Mouse (Mus musculus) CD8-positive naive resting alpha-beta T cell, adult 2 months (primary cell): ENCODE measurements around the gene Pced1a.
A peak's percentile ranks its signal among the peaks of the same experiment; 100 is the strongest.

ENCODE experiments used
- DNase-seq, 2 experiments: peaks; one replicate each; pipeline ENCODE4 v3.0.0; 2022; ENCODE audit warnings: low read depth in 2 of 2, low spot score in 2 of 2

Gene Pced1a

DNA sequence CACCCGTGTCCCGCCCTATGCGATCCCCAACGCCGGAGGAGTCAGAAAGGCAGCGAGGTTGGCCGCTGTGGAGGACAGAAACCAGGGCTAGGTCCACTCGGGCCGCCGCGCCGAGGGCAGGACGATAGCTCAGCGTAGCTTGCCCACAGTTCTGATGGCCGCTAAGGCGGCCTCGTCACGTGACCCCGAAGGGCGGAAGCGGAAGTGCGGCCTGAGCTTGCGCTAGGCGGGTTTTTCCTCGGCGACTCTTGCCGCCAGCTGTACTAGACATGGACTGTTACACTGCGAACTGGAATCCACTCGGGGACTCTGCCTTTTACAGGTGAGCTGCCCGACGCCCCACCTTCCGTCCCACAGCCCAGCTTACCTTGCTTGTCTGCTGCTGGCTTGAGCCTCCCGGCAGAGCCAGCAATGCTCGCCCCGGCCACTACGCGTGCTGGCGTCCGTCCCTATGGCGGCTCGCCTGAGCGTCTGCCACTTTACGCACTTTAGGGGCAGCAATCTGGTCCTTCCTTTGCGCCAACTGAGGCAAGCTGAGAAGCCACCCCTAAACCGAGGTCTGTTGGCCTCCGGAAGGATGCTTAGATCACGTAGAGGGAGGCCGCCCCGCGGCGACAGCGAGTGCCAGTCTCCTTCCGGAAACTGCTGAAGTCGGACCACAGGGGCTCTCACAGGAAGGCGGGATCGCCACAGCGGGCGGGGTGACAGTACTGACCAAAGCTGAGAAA, at the start of gene Pced1a, which contains the start of gene Vps16:
Pced1a (minus strand) TSS at position 576 of the 728 bp plus-strand sequence.
Vps16 (plus strand) TSS at position 214 of the 728 bp plus-strand sequence.
- peak; percentile 85 to 90 for DNase-seq

DNA sequence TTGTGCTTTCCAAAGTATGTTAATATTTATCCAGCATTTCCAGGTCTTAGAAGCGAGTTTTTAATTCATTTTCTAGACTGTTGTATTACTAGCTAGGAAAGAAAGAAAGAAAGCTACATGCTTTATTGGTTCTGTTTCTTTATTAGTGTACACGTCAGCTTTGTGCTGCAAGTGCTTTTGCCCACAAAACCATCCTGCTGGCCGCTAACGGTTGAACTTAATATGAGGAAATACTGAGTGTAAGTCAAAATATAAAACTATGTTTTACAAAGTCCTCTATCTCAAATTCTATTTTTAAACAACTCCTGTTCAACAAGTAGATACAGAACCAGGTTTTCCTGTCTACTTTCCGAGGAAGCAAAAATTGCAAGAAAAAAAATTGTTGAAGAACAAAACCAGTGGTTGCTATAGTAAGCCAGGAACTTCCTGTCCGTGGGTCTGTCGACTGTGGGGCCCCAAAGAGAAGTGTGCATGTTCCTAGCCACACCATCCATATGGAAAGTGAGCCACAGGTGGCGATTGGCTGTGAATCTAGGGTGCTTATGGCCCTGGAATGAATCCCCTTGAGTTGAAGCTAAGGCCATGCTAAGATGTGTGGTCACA, 48.5 kb upstream of the Pced1a start:
- DNase-seq, result no peak

DNA sequence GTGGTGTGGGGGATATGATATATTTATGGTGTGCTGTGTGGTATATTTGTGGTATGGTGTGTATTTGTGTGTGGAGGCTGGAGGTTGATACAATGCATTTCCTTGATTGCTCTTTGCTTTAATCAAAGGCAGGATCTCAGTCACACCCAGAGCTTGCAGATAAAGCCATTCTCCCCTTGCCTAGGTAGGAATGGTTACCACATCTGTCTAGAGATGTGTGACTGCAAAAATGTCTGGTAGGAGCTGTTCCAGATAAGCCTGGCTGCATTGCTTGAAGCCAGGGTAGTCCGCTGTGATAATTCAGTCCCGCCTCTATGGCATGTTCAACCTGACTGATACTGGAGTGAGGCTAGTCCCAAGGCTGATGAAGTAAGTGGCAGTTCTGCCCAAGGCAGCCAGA, 45.4 kb upstream of the Pced1a start:
- no peak for DNase-seq

DNA sequence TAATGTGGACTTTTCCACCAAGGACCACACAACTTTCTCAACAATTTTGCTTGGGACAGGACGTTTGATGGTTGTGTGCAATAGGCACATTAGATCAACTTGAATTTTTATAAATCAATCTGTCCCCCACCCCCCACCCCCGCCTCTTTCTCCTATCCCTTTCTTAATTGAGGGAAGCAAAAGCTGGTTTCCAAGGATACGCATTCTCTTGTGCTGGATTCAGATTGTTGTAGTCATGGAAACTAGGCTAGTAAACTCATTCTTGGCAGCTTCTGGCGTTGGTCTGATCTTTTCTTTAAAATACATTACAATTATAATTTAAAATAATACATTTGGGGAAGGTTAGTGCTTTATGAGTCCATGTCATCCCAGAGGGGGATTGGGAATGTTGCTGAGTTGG, 44.9 kb upstream of the Pced1a start:
- no peak for DNase-seq

DNA sequence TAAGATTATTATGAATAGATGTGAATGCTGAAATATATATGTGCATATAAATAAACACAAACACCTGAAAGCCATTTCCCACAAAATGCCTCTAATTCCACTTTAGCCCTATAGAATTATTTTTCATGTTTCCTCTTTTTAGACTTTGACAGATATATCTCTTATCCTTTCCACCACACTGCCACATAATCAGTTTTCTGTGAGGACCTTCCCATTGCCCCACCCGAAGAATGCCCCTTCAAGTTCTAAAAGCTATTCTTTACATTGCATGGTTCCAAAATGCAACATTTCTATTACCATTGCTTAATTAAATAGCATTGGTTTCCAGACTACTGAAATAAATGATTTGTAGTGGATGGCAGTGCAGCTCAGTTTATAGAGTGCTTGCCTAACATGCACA, 41.9 kb upstream of the Pced1a start:
- DNase-seq, result no peak

DNA sequence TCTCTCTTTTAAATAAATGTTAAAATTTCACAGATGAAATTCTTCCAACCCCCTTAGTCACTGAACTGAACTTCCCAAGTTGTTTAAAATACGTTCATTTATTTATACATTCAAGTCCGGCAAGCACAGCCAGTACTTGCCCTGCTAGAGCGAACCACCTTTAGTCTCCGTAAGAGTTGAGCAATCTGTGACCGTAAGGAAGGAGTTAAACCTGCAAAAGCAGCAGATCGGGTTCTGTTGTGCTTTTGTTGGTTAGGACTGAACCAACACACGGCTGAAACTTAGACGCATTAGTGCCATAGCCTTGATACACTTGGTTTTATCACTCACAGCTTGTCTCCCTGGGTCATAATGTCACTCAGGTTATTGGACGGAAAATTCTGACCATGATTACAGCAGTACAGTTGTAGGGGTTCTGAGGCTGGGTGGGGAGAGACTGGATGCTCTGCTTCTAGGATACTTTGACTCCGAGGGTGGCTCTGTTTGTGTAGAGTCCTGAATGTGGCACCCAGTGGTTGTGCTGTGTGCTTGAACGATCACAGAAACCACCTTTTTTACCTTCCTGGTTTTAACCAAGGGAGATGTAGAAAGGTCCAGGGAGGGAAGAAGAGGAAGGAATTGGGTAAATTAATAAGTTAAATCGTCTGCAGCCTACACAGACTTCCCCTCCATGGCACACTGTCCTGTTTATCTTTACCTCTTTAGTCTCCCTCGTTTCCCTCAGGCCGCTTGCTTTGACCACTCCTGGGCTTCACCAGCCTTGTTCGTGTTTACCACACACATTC, 37.0 kb upstream of the Pced1a start:
- DNase-seq, result no peak

DNA sequence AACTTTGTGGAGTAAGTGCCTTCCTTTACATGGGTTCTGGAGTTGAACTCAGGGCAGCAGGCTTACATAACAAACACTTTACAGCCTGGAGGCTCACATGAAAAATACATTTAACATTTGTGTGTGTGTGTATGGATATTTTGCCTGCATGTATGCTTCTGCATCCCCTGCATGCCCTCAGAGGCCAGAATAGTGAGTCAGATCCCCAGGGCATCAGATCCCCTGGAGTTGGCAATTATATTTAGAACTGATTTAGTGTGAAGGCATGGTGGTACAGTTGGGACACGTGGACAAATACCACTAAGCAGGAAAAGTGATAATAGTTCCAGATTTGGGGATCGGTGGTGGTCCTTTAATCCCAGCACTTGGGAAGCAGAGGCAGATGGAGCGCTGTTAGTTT, 35.1 kb upstream of the Pced1a start:
- DNase-seq, result no peak

DNA sequence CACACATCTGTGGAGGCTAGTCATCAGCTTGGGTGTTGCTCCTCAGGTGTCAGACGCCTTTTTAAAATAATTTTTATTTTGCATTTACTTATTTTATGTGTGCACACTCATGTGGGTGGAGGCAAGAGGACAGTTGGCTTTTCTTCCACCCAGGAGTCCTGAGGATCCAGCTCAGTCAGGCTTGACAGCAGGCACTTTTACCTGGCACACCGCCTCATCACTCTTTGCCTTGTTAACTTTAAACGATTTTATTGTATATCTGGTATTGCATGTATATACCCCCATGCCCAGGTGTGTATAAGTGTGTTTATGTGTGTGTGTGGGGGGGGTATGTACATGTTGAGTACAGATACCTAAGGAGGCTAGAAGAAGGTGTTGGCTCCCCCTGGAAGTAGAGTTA, 33.4 kb upstream of the Pced1a start:
- DNase-seq, result no peak

DNA sequence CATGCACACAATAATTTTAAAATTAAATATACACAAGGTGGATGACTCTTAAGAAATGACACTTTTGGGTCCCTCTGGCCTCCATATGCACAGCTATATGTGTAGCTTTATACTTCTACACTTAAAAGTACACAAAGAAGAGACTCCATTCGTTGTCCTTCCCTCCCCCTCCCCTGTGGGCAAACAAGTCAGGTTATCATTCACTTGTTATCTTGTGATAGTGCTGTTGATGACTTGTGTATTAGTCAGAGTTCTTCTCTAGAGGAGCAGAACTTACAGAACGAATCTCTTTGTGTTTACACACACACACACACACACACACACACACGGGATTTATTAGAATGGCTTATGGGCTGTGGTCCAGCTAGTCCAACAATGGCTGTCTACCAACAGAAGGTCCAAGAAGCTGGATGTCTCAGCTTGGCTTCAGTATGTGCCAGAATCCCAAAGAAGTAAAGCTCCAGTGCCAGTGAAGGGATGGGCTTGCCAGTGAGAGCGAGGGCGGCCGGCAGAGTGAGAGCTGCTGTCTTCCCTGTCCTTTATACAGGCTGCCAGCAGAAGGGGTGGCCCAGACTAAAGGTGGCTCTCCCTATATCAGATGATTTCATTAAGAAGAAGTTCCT, 30.4 kb upstream of the Pced1a start:
- no peak for DNase-seq

DNA sequence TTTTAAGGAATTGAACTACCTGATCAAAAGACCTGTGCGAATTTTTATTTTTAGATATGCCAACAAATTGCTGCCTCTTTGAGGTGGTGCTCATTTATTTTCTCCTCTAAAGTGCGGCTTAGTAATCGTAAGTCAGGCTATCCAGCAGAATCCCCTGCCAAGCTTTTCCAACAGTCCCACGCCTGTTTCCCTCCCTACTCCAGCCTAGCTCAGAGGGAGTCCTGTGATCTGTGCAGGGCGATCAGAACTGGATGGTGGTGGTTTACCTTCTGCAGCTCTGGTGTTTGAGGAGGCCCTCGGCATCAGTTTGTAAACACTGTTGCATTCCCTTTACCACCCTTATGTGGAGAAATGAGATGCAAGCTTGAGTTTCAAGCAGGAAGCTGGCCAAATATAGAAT, 28.9 kb upstream of the Pced1a start:
- no peak for DNase-seq

DNA sequence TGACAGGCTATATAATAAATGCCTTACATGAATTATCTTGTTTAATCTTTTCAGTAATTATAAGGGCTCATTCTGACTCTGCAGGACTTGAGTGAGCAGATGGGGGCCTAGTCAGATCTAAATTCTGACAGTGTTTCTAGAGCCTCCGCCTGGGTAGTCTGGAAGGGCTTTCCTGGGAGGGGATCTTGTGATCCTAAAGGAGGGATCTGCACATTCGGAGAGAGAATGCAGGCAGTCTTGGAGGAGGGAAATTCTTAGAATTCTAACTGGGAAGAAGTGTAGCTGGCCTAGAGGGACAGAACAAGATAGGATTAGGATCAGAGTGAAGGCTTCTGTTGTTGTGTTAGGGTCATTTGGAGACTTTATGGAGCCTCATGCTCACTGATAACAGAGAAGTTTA, 27.8 kb upstream of the Pced1a start:
- no peak for DNase-seq

DNA sequence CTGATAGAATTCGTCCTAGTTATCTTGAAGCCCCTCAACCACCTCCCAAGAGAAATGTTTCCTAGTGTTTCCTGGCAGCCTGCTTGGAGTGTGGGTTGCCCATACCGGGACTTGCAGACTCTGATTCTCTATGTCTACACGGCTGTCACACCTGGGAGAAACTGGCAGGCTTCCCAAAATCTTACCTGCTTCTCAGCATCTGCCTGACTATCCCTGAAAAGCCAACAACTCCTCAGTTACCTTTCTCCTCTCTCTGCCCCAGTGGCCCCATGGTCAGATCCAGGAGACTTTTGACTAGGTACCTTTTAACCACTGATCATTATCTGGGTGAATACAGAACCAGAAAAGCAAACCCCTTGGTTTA, 27.2 kb upstream of the Pced1a start:
- no peak for DNase-seq

DNA sequence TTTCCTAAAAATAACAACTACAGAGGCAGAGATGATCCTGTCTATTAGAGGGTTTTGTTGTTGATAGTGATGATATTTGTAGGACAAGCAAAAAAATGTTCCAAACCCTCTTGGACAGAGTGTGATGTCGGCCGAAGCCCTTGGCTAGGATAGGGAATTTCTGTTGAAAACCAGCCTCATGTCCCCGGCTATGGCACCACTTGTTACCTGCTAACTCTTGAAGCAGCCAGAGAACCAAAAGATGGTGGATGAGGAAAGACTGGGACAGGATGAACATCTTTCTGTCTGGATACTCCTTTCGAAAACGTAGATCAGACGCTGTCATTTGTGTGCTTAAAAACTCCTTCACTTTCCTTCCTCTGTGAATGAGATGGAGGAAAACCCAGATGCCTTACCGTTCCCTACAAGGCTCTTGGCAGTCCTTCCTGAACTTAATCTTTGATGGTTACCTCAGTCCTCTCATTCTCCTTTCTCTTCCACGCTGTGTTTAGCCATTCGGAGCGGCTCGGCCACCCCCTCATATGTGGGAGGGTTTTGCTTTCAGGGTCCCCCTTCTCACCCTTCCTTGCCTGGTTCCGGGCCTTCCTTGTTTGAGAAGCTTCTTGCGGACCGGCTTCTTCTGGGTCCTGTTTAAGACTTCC, 26.7 kb upstream of the Pced1a start:
- no peak for DNase-seq

DNA sequence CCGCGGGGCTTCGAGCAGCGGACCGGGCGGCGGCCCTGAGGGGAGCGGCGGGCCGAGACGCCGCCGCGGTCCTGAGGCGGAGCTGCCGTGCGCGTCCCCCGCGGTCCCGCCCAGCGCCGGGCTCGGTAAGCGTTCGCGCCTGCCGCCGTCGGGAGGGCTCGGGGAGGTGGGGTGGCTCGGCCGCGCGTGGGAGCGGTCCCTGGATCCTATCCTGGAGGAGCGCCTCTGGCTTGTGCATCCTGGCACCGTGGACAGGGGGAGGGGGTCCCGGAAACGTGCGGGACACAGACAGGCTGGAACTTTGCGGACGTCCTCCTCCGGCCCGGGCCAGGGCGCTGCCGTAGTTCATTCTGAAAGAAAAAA, 25.9 kb upstream of the Pced1a start:
- DNase-seq, result peak in 1 of 2 experiments; percentile 46

DNA sequence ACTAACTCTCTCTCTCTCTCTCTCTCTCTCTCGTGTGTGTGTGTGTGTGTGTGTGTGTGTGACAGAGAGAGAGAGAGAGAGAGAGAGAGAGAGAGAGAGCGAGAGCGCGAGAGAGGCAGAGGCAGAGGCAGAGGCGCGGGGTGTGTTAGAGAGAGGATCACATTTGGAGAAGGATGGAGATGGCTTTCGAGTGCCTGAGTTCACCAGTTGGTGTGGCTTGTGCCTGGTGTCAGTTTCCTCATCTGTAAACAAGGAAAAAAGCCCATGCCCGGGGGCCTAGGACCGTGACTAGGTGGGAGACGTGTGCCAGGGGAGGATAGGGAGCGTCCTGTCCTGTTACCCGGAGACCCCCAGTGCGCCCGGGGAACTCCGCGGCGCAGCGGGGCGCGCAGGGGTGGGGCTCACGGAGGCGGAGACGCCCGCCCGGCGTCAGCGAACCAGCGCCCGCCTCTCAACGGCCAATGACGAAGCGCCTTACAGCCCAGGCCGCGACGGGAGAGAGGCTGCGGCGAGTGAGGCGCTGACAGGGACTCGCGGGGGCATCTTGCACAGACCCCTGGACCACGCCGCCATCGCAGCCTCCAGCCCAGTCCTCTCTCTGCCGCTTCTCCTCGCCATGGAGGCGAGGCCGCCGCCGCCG, 25.4 kb upstream of the Pced1a start, which contains the start of gene Ptpra:
Ptpra (plus strand) TSS at position 485 of the 640 bp plus-strand sequence.
- DNase-seq, result peak; percentile 80 to 87

DNA sequence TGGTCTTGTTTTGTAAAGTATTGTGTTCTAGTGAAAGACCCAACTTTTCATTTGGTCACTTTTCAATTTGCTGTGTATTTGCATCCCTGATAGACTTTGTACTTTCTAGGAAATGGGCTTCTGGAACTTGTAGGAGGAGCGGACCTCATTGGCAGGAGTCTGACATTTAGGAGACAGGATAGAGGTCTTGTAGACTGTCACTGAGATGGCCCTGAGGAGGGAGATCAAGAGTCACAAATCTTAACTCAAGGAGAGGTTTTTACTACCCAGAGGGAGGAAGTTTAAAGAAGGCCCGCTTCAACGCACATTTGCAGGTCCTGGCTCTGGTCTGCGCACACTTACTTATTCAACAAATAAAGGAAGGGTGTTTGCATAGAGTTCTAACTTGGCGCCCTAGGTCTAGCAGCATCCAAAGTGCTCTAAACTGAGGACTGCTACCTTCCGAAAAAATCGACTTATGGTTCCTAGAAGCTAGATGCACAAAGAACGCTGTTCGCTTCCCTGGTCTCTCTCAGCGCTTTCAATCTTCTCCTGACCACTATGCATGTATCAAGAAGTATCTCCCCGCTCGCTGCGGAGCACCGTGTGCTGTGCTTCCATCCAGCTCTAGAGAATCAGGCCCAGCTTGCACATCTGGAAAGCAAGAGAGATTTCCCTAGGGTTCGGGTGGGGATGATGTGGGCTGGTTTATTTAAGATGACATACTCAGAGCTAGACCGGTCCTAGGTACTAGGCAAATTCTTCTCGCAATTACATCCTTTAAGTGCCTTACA, 24.7 kb upstream of the Pced1a start:
- DNase-seq, result no peak

DNA sequence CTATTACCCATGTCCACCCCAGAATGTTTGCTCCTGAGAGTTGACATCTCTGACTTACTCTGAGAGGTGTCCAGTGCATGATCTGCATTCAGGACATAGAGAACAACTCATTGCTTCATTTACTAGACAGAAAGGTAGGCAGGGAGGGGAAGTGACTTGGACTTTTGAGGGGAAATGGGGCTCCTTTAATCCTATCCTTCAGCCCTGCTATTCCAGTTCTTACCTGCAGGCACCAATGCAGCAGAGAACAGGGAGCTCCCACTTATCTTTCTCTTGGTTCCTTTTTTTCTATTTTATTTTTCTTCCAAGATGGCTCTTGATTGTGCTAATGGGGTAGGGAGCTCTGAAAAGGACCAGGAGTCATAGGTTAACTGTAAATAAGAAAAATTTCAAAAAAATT, 23.9 kb upstream of the Pced1a start:
- no peak for DNase-seq

DNA sequence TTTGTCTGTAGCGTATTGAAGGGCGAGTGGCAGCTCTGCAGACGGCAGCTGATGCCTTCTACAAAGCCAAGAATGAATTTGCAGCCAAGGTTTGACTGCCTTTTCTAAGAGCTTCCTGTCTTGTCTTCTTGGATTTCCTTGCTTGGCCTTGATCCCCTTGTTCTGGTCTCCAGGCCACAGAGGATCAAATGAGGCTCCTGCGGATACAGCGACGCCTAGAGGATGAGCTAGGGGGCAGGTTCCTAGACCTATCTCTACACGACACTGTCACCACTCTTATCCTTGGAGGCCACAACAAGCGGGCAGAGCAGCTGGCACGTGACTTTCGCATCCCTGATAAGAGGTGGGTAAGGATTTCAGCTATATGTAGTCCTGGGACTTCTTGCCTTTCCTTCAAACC, 17.7 kb upstream of the Pced1a start:
- DNase-seq, result no peak

DNA sequence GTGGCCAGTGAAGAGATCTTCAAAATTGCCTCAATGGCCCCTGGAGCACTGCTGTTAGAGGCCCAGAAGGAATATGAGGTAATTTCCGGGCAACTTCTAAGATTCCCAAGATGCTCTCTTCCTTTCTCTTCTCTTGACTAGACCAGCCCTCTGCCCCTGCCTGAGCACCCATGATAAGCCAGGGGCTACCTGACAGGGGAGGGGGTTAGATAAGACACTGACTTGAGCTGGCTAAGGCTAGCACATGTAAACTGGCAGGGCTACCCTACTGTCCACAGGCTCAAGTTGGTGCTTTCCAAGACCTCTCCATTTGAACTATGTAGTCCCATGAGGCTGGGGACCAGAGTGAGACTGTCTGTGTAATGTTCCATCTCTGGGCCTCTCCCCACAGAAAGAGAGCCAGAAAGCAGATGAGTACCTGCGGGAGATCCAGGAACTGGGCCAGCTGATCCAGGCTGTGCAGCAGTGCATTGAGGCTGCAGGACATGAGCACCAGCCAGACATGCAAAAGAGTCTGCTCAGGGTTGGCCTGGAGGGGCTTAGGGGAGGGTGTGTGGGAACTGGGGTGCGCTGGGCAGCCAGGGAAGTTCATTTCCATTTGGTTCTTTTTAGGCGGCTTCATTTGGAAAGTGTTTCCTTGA, 15.5 kb upstream of the Pced1a start:
- DNase-seq, result no peak

DNA sequence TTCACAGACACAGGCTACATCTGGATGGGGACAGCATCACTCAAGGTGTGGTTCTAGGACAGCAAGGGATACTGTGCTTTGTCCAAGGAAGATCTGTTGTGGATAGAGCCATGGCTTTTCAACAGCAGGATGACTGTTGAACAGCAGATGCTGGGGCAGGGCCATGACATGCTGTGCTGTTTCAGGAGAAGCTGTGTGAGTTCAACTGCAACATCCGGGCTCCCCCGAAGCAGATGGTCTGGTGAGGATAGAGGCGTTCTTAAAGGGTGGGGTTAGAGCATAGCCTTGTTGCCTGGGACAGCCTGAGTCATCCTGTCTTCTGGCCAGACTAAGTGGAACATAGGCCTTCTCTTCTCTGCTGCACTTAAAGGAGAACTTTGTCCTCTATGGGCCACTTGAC, 14.4 kb upstream of the Pced1a start:
- no peak for DNase-seq
